Mouse (Mus musculus): ENCODE data around the gene P3h3. TPM values are rescaled to one million over a fixed set of nuclear protein-coding genes. Genes with fewer than 3 reads are reported as not detected.
A peak's percentile ranks its signal among the peaks of the same experiment; 100 is the strongest.

Gene P3h3
- polyA plus RNA-seq, 1 experiment from 2014 or later: 14.7 TPM

DNA sequence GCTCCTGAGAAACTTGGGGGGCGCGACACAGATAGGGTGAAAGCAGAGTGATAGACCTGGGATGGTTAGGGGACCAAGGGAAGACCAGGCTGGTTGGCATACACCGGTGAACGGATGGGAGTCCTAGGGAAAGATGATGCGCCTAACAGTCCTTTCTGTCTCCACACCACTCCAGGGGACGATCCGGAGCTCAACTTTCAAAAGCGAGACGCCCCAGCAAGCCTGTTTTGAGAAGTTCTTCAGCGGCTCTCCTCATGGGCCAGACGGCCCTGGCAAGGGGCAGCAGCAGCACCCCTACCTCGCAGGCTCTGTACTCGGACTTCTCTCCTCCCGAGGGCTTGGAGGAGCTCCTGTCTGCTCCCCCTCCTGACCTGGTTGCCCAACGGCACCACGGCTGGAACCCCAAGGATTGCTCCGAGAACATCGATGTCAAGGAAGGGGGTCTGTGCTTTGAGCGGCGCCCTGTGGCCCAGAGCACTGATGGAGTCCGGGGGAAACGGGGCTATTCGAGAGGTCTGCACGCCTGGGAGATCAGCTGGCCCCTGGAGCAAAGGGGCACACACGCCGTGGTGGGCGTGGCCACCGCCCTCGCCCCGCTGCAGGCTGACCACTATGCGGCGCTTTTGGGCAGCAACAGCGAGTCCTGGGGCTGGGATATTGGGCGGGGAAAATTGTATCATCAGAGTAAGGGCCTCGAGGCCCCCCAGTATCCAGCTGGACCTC lies 48.3 kb downstream of the P3h3 start:
- DNase-seq (ENCODE audit: low spot score): peak; percentile 90

DNA sequence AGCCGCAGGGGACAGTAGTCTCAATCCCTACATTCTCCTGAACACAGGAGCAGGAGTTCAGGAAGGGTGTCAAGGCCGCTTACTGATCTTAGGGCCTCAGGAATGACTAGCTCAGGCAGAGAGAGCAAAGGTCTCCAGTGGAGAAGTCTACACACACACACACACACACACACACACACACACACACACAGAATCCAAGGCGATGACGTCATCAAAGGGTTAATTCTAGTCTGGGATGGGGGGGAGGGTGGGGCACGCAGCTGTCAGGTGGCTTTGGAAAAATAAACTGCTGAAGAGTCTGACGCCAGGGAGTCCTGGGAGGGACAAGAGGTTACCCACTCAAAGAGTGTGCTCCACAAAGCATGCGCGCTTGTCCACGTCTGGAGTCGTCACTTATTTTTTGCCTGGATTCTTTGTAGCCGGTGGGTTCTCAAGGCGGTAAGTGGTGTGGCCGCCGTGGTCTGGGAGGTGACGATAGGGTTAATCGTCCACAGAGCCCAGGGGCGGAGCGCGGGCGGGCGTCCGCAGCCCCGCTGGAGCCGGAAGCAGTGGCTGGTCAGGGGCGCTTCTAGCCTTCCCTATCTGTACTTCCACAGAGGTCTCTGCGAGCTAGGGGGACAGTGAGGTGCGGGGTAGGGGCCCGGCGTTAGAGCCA lies 49.1 kb downstream of the P3h3 start, which contains the start of gene Spsb2:
Gene Spsb2, plus strand, starts transcription at position 304 of the 655 bp plus-strand sequence.
- peaks cover 27% of the 10 kb centered on the region; the same call in 1 of the 2 replicates for H3K4me1 ChIP-seq (replicated peaks; ENCODE audit: insufficient read depth, low read length)
- peak within 1 kb of the TSS; percentile 64 for H3K4me3 ChIP-seq (replicated peaks; ENCODE audit: low read depth, low read length)
- H3K9me3 ChIP-seq (replicated peaks; ENCODE audit: low read length): no peaks in the 10 kb centered on the region
- H3K36me3 ChIP-seq (ENCODE audit: insufficient read depth, low read length): peaks cover 6% of the 10 kb centered on the region; the same call in 1 of the 2 replicates
- H3K4me2 ChIP-seq (ENCODE audit: low read length): peak within 1 kb of the TSS; percentile 99
- peak within 1 kb of the TSS; percentile 72 for H3K9ac ChIP-seq (ENCODE audit: low read depth, low read length)
- DNase-seq (ENCODE audit: low spot score): peak; percentile 91
- WGBS: 2% methylated on average over 29 of the region's 29 CpGs
- peak; percentile 44 for ATAC-seq (replicated peaks; ENCODE audit: low FRiP score, low read depth)
- no peak for TF ChIP-seq CTCF (IDR thresholded peaks at IDR 0.05; ENCODE audit: low read depth)
- H3K27ac ChIP-seq: peak within 1 kb of the TSS; percentile 95
- H3K27me3 ChIP-seq (ENCODE audit: insufficient read depth, low read length): no peaks in the 10 kb centered on the region

More for the DNA sequence above, 48.3 kb downstream of the P3h3 start:
- Histone ChIP-seq H3K4me3 (replicated peaks; ENCODE audit: low read depth, low read length) (peak overlapping the region; percentile 64), H3K36me3 (ENCODE audit: insufficient read depth, low read length) (peaks cover 6% of the 10 kb centered on the region; the same call in 1 of the 2 replicates), H3K9me3 (replicated peaks; ENCODE audit: low read length) (no peaks in the 10 kb centered on the region), H3K27me3 (ENCODE audit: insufficient read depth, low read length) (no peaks in the 10 kb centered on the region), H3K9ac (ENCODE audit: low read depth, low read length) (peak overlapping the region; percentile 72), H3K4me2 (ENCODE audit: low read length) (peak overlapping the region; percentile 99), H3K4me1 (replicated peaks; ENCODE audit: insufficient read depth, low read length) (peaks cover 28% of the 10 kb centered on the region; the same call in 1 of the 2 replicates), H3K27ac (peak overlapping the region; percentile 95)
- TF ChIP-seq CTCF (IDR thresholded peaks at IDR 0.05; ENCODE audit: low read depth): peak; percentile 84
- WGBS: under 1% methylated on average over 35 of the region's 35 CpGs
- ATAC-seq (replicated peaks; ENCODE audit: low FRiP score, low read depth): peak; percentile 12

GRCm38 (mm10) chr6:124807986-124808357 lies 49.6 kb downstream of the P3h3 start:
- Histone ChIP-seq H3K27me3 (ENCODE audit: insufficient read depth, low read length) (no peaks in the 10 kb centered on the region), H3K4me1 (replicated peaks; ENCODE audit: insufficient read depth, low read length) (peaks cover 27% of the 10 kb centered on the region; the same call in 1 of the 2 replicates), H3K4me2 (ENCODE audit: low read length) (peak overlapping the region; percentile 99), H3K9ac (ENCODE audit: low read depth, low read length) (0 out of 2 replicates have a peak overlapping the region, but pooled peaks have one; percentile 72), H3K36me3 (ENCODE audit: insufficient read depth, low read length) (peaks cover 6% of the 10 kb centered on the region; the same call in 1 of the 2 replicates), H3K9me3 (replicated peaks; ENCODE audit: low read length) (no peaks in the 10 kb centered on the region), H3K4me3 (replicated peaks; ENCODE audit: low read depth, low read length) (peak overlapping the region; percentile 64; the same call in 1 of the 2 replicates), H3K27ac (peak overlapping the region; percentile 95)
- ATAC-seq (replicated peaks; ENCODE audit: low FRiP score, low read depth) (no peak), DNase-seq (ENCODE audit: low spot score) (no peak)
- WGBS: 70% methylated on average over 6 of the region's 6 CpGs
- TF ChIP-seq CTCF (IDR thresholded peaks at IDR 0.05; ENCODE audit: low read depth): no peak

- no peak for TF ChIP-seq CTCF (IDR thresholded peaks at IDR 0.05; ENCODE audit: low read depth)
- no peak for ATAC-seq (replicated peaks; ENCODE audit: low FRiP score, low read depth)
- no peak for DNase-seq (ENCODE audit: low spot score)
- Histone ChIP-seq H3K4me3 (replicated peaks; ENCODE audit: low read depth, low read length) (no peak overlapping the region), H3K27me3 (ENCODE audit: insufficient read depth, low read length) (no peaks in the 10 kb centered on the region), H3K27ac (no peak overlapping the region), H3K4me2 (ENCODE audit: low read length) (no peak overlapping the region), H3K9ac (ENCODE audit: low read depth, low read length) (no peak overlapping the region), H3K4me1 (replicated peaks; ENCODE audit: insufficient read depth, low read length) (peaks cover 21% of the 10 kb centered on the region; the same call in 1 of the 2 replicates), H3K36me3 (ENCODE audit: insufficient read depth, low read length) (peaks cover 6% of the 10 kb centered on the region; the same call in 1 of the 2 replicates), H3K9me3 (replicated peaks; ENCODE audit: low read length) (no peaks in the 10 kb centered on the region)
- 85% methylated on average over 4 of the region's 4 CpGs for WGBS
These were observed 50.2 kb downstream of the P3h3 start for GRCm38 (mm10) chr6:124807366-124807765.

DNA sequence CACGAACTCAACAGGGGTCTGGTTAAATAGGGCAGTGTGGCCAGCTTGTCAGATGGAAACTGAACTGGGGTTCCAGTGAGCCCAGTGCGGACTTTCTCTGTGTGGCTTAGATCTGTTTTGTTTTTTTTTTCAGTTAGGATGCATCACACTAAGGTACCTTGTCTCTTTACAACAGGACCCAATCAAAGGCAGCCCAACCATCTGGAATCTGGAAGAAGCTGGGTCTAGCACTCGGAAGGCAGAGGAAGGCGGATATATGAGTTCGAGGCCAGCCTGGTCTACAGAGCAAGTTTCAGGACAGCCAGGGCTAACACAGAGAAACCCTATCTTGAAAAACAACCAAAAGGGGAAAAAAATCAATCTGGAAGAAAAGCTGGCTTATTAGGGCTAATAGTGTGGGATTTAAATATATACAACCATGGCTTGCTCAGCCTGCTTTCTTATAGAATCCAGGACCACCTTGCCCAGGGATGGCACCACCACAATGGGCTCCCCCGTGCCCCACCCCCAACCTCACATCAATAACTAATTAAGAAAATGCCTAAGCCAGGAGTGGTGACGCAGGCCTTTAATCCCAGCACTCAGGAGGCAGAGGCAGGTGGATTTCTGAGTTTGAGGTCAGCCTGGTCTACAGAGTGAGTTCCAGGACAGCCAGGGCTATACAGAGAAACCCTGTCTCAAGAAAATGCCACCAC lies 51.0 kb downstream of the P3h3 start:
- Histone ChIP-seq H3K4me1 (replicated peaks; ENCODE audit: insufficient read depth, low read length) (peaks cover 15% of the 10 kb centered on the region; the same call in 1 of the 2 replicates), H3K27me3 (ENCODE audit: insufficient read depth, low read length) (no peaks in the 10 kb centered on the region), H3K9me3 (replicated peaks; ENCODE audit: low read length) (no peaks in the 10 kb centered on the region), H3K4me2 (ENCODE audit: low read length) (peak overlapping the region; percentile 69), H3K4me3 (replicated peaks; ENCODE audit: low read depth, low read length) (peak overlapping the region; percentile 38; the same call in 1 of the 2 replicates), H3K9ac (ENCODE audit: low read depth, low read length) (peak overlapping the region; percentile 18; the same call in 1 of the 2 replicates), H3K36me3 (ENCODE audit: insufficient read depth, low read length) (peaks cover under 1% of the 10 kb centered on the region; the same call in 1 of the 2 replicates), H3K27ac (peak overlapping the region; percentile 94)
- 74% methylated on average over 7 of the region's 7 CpGs for WGBS
- TF ChIP-seq CTCF (IDR thresholded peaks at IDR 0.05; ENCODE audit: low read depth): no peak
- ATAC-seq (replicated peaks; ENCODE audit: low FRiP score, low read depth) (no peak), DNase-seq (ENCODE audit: low spot score) (no peak)
